Mouse (Mus musculus): Measurements from ENCODE around the gene Coa4.
A peak's percentile ranks its signal among the peaks of the same experiment; 100 is the strongest.

The Coa4 gene

DNA sequence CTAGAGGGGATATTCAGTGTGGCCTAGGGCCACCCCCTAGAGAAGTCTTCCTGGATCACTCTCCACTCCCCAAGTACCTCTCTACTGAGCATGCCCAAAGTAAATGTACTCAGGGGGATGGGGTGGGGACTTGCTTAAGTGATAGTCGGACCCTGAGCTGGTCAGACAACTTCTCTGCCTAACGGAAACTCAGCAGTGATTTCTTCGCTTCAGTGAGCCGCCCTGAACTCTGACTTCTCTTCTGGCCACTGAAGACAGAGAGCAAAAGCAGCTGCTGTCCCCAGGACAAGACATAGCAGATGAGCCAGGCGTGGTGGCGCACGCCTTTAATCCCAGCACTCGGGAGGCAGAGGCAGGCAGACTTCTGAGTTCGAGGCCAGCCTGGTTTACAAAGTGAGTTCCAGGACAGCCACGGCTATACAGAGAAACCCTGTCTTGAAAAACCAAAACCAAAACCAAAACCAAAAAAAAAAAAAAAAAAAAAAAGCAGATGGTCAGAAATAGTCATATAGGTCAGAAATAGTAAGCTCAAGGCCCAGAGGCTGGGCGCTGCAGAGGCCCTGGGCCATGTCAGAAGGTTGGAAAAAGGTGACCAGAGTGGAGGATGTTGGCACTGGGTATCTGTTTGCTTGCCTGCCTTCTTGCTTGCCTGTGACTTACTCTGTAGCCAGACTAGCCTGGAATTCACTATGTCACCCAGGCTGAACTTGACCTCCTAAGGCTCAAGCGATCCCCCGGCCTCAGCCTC is 32.0 kb upstream of the Coa4 start:
- no peak for DNase-seq (ENCODE audit: low read depth, low spot score)

DNA sequence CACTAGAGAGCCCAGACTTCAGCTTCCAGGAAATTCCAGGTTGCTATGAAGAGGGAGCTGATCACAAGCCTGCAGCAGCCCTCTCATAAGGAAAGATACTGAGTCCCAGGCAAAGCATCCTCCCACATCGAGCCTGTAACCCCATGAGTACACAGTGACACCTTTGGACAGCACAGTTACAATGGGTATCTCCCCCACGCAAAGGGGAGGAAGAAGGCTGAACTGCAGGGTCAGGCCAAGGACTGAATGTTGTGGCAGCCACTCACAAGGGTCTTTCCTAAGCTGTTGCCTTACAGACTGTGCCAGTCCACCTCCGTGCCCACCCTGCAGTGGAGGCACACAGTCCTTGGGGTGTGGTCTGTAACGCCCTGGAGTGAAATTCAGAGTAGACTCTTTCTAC is 30.4 kb upstream of the Coa4 start:
- DNase-seq (ENCODE audit: low read depth, low spot score): no peak

DNA sequence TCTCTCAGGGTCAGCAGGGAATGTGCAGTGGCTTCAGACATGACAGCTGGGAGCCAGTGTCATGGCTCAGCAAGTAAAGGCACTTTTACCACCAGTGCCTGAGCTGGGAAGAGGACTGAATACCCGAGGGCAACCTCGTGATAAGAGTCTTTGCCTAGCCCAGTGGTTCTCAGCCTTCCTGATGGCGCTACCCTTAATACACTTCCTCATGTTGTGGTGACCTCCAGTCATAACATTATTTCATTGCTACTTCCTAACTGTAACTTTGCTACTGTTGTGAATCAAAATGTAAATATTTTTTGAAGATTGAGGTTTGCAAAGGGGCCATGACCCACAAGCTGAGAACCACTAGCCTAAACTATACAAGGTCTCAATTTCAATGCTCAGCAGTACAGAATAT is 28.2 kb upstream of the Coa4 start:
- DNase-seq (ENCODE audit: low read depth, low spot score): no peak

DNA sequence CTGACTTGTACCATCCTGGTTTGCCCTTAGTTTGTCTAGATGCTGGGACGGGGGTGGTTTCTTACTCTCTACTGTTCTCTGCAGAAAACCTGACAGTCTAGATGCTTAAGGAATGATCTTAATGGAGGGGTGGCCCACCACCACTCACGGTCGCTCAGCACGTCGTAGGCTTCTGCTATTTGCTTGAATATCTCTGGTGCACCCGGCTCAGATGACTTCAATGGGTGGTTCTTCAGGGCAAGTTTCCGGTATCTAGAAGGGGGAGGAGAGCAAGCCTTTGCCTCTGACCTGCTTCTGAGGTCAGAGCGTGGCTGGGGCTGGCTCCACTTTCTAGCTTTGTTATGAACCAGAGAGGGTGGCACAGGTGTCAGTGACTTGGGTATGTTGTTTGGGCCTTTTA is 25.3 kb upstream of the Coa4 start:
- no peak for DNase-seq (ENCODE audit: low read depth, low spot score)

DNA sequence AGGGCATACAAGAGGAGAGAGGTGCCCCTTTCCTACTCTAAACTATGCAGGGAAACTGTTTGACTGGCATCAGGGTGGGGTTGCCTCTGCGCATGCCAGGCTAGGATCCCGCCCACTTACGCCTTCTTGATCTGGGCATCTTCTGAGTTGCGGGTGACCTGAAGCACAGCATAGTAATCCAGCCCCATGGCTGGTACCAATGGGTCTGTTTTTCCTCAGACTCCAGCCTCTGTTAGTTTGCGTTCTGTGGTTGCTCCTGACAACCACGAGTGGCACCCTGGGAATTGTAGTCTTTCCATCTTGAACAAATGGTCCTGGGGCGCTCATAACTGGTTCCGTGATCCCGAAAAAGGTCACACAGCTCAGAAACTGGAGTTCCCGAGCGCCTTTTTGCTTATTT is 22.3 kb upstream of the Coa4 start, which contains the start of gene Dnajb13:
Dnajb13 (minus strand) TSS at position 388 of the 400 bp plus-strand sequence.
- DNase-seq (ENCODE audit: low read depth, low spot score): no peak

DNA sequence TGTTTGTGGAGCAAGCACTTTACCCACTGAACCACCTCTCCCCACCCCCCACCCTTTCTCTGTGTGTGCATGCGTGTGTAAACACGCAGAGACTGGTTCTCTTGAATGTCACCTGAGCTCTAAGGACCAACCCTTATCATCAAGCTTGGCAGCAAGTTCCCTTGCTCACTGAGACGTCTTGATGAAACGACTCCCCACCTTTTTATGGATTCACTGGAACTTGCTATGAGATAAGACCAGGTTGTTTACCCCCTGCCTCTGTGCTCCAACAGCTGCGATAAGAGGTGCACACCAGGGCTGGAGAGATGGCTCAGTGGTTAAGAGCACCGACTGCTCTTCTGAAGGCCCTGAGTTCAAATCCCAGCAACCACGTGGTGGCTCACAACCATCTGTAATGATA is 16.7 kb upstream of the Coa4 start:
- no peak for DNase-seq (ENCODE audit: low read depth, low spot score)

DNA sequence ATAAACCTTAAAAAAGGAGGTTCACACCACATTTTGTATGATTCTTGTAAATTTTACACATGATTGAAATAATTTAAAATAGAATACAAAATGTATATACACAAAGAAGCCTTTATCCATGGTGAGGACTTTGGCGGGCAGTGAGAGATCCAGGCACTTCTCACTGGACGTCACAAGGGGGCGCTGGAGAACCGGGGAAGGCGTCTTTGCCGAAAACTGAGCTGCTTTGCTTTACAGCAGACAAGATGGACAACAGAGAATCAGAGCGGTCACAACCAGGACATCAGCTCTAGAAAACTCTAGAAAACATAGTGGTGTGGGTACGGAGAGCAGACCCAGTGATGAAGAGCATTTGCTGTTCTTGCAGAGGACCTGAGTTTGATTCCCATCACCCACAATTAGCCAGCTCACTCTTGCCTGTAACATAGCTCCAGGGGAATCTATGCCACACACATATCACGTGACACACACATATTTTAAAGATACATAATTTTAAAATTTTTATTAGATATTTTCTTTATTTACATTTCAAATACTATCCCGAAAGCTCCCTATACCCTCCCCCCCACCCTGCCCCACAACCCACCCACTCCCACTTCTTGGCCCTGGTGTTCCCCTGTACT is 16.1 kb upstream of the Coa4 start:
- peak; percentile 80 for DNase-seq (ENCODE audit: low read depth, low spot score)

DNA sequence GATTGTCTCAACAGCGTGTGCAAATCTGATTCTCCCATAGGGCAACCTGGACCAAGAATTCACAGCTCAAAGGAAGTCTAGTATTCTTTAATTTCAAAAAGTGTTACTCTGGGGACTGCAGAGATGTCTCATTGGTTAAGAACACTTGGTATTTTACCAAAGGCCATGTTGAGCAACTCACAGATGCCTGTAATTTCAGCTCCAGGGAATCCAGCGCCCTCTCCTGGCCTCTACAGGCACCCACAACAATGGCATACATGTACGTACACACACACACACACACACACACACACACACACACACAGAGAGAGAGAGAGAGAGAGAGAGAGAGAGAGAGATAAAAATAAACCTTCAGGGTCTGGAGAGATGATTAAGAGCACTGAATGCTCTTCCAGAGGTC is 14.6 kb upstream of the Coa4 start:
- DNase-seq (ENCODE audit: low read depth, low spot score): no peak

DNA sequence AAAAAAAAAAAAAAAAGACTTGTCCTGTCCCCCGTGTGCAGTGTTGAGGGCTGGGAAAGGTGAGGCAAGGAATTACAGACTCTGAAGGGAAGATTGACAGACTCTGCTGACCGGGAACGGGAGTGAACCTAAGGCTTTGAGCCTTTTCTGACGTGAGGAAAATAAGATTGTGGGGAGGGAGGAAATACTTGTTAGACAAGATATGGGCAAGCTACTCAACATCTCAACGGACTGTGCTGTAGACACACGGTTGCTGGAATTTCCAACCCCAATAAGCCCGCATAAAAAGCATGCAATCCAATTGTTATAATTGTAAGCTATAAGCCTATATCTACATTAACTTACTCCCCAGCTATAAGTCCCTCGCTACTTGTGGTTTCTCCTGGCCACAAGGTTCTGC is 12.2 kb upstream of the Coa4 start:
- DNase-seq (ENCODE audit: low read depth, low spot score): no peak

DNA sequence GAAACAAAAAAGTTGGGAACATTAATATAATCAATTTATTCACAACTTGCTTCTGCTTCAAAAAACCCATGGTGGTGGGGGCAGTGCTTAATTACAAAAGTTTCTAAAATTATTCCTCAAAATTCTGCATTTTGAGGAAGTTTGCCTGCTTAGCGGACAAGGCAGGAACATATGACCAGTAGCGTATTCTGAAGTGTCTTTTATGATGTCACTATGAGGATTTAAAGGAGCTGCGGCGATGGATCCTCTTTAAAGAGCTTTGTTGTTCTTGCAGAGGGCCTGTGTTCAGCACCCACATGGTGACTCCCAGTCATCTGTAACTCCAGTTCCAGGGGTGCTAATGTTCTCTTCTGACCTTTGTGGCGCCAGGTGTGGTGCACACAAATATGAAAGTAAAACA is 6.1 kb upstream of the Coa4 start:
- DNase-seq (ENCODE audit: low read depth, low spot score): no peak

DNA sequence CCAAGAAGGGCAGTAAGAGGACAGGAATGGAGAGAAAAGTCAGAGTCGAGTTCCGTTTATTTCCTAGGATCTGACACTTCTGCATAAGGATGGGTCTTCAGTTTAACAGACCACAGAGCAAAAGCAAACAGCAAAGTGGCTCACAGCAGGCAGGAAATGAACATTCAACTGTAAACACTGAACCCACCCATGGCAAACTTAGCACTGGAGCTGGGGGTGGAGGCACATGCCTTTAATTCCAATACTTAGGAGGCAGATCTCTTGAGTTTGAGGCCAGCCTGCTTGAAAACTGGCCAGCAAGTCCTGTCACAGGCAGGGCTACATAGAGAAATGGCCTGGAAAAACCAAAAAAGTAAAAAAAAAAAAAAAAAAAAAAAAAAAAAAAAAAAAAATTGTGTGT is 3.4 kb upstream of the Coa4 start:
- DNase-seq (ENCODE audit: low read depth, low spot score): no peak

DNA sequence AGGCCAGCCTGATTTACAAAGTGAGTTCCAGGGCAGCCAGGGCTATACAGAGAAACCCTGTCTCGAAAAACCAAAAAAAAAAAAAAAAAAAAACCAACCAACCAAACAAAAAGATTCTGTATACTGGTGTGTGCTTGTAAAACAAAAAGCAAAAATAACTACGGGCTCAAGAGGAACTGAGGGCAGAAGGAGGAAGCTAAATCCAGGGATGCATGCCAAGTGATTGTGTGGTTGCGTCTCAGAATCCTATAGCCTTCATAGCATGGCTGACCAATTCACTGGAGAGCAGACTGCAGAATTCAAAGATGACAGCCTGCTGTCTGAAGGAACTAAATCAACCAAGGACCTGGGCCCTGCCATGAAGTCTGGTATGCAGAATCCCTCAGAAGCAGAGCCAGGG is 2.7 kb upstream of the Coa4 start:
- no peak for DNase-seq (ENCODE audit: low read depth, low spot score)

DNA sequence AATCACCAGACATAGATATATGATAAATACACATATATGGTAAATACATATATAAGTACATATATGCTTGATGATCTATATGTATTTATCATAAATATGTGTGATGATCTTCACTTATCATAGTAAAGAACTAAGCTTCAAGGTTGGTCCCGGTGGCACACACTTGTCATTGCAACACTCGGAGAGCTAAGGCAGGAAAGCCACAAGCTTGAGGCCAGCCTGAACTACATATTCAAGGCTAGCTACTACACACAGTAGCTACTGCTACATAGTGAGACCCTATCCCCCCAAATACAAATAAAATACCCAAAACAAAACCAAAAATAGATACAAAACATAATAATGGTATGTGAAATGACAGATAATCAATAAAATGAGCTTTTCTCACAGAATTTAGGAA is 1.0 kb upstream of the Coa4 start:
- DNase-seq (ENCODE audit: low read depth, low spot score): no peak

DNA sequence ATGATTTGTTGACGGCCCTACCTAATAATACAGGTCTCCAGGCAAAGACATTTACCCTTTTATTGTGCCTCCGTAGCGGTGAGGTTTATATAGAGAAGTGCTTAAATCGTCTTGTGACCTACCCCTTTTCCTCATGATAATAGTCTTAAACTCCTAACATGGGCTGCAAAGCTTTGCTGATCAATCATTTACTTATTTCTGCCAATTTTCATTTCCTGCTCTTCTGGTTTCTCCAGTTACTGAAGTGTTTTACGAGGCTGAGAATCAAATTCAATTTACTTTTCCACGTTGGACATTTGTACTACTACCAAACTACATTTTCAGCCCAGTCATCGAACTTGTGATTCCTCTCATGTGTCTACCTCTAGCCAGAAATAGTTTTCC is 640 bp downstream of the Coa4 start:
- DNase-seq (ENCODE audit: low read depth, low spot score): no peak

DNA sequence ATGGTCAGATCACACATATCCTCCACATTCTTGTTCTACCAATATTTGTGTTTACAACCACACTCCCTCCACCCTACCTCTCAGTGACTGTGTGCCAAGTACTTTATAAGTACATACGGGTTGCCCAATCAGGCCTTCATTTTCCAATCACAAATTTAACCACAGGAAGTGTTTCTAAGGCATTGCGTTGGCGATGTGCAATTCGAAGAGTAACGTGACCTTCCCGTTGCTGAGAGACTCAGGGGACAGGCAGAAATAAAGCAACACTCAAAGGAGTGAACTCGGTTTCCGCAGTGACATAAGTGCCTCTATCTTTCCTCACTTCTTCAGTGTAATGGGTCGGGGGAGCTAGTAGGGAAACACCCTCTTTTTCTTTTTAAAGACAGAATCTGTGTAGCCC is 2.6 kb downstream of the Coa4 start:
- DNase-seq (ENCODE audit: low read depth, low spot score): no peak

DNA sequence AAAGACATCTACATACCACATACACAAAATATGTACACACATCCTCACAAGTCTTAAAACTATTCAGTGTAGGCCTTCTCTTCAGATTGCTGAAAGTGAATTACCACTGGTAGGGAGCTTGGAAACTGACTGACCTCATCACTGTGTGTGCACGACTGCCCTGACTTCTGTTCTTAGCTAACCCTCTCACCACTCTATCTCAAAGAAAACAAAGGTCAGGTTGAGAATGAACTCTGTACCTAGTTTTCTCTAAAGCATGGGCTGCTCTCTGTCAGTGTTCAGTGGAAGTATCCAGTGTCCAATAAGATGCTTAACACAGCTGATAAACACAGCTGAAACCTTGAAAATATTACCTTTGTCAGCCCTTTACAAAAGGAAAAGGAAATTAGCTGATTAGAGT is 7.6 kb downstream of the Coa4 start:
- DNase-seq (ENCODE audit: low read depth, low spot score): no peak

DNA sequence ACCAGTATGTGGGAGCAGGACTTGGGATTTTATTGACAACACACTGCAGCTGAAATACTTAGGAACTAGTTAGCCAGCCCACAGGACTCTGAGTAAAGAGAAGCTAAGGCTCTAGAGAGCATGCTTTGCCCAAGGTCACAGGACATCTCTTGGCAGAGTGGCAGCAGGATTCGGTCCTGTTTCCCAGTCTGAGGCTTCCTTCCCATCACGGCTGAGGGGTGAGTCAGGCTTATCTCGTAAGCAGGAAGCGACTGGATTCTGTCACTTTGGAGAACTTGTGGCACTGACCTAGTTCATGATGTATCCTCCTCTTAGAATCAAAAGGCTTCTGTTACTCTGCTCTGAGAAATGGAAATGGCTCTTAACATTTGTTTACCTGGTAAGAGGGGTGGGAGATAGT is 10.8 kb downstream of the Coa4 start:
- no peak for DNase-seq (ENCODE audit: low read depth, low spot score)

DNA sequence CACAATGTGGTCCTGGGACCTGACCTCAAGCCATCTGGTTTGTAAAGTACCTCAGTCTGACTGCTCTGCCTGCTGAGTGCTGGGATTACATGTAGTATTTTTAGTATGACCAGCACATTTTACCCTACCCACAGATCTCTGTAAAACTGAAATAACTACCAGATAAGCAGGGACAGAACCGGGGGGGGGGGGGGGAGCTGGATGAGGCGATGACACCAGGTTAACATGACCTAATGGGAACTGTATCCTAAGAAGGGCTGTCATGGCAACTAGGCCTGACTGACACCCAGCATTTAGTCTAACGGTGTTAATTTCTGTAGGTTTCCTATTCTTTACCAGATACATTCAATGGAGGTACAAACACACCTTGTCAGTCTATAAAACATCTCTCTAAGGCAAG is 12.9 kb downstream of the Coa4 start:
- DNase-seq (ENCODE audit: low read depth, low spot score): no peak

DNA sequence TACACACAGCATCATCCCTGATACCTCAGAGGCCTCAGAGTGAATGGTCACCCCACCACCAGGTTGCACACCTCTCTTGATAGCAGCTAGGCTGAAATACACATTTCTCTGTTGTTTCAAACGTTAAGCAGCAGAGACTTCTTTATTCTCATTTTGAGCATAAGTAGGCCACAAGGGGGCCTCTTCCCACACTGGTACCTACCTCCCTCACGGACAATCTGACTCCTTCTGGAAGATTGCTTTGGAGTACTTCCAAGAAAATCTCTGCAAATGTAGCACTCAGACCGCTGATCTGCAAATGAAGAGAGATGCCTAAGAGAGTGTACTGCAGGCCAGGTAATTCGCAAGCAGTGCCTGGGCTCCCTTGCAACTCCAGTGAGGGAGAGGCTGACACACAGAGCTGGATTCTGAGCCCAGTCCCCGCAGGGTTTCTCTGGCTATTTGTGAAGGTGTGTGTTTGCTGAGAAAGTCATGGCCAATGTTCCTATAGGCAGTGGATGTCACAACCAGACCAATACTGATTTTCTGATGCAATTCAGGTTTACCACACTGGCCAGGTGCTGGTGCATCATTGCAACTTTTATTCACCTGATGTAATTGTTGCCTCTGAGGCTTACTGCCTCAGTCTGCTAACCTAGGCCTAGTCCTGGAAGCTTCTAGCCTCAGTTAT is 13.6 kb downstream of the Coa4 start:
- DNase-seq (ENCODE audit: low read depth, low spot score): peak; percentile 52

DNA sequence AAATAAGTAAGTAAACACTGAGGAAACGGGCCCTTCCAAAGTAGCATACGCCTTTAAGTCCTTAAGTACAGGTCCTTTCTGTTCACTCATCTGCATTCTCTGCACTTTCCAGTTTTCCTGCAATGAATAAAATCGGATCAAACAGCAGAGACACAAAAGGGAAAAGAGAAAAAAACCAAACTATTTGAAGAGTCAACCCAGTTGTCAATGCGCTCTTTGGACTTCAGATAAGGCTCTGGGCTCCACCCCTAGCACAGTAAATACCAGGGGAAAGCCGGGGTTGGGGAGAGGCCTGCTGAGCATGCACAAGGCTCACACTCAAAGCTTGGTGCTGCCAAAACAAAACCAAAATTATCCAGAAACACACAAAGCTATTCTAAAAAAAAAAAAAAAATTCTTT is 18.1 kb downstream of the Coa4 start:
- DNase-seq (ENCODE audit: low read depth, low spot score): no peak

DNA sequence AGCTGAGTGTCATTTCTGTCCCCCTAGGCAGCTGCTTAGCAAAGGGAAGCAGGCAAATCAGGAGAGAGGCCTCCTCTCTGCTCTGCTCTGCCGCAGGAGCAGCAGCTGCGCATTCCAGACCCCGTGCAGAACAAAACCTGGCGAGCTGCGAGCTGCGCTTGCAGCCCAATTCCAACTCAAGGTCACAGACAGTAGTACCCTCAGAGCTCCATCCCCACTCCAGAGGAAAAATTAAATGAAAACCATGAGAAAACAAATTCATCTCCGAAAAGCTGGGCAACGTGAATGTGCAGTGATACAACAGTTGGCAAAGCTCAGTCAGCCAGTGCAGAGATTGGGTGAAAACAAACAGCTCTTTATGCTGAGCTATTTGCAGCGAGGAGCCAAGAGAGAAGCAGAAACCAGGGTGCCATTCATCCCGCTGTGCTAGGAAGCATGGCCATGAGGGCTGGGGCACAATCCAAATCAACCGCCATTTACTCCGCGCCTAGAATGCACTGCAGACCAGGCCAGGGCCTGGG is 18.6 kb downstream of the Coa4 start:
- no peak for DNase-seq (ENCODE audit: low read depth, low spot score)

DNA sequence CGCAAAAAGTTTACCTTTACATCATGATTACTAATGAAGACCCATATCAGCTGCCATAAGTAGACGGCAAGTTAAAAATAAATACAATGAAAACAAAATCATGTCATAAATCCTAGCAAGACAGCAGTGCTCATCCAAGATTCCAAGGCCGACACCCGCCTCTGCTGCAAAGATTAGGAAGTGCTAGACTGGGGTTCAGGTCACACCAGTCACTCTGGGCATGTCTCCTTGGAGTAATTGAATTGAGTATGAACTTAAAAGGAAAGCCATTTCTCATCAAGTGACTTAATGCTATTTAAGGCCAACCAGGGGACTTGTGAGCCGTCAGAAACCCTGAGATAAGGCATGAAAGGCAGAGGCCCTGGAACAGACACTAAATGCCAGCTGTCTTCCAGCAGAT is 20.4 kb downstream of the Coa4 start:
- no peak for DNase-seq (ENCODE audit: low read depth, low spot score)

DNA sequence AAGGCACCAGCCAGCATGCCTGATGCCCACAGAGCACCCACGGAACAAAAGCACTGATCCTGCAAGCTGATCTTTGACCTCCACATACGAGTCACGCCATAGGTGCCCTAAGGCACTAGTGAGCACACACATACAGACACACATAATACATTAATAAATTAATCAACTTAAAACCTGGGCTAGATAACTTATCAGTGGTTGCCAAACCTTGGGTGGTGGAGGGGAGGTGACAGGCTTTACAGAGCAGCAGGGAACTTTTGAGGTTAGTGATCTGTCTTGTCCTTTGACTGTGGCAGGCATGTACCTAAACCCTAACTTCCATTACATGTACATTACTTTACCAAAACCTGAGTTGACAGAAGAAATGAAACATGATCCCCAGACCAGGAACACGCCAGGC is 22.5 kb downstream of the Coa4 start:
- no peak for DNase-seq (ENCODE audit: low read depth, low spot score)
